Mouse (Mus musculus) heart, embryonic 12.5 days (tissue): ENCODE measurements around the gene Tmem203. TPM values are rescaled to one million over a fixed set of nuclear protein-coding genes. Genes with fewer than 3 reads are reported as not detected.
A peak's percentile ranks its signal among the peaks of the same experiment; 100 is the strongest.

Source experiments
- ATAC-seq: fragments of 200-750 bp; cut with Nextera tagmentation; 2 replicates; pipeline ENCODE4 v1.8.0; 2017; ENCODE audit warnings: moderate TSS enrichment, moderate library complexity; ENCODE audit not compliant: insufficient number of reproducible peaks, low FRiP score
- H3K27ac ChIP-seq: fragments of 300-500 bp; sonication (generic); 2 replicates; pipeline ENCODE4 v1.5.1; 2016; ENCODE audit warnings: mild to moderate bottlenecking, moderate library complexity; ENCODE audit not compliant: poor library complexity, severe bottlenecking
- H3K27me3 ChIP-seq: fragments of 300-500 bp; sonication (generic); replicated peaks from 2 replicates; pipeline ENCODE4 v1.6.1; 2016; ENCODE audit warnings: mild to moderate bottlenecking, moderate library complexity
- H3K36me3 ChIP-seq: fragments of 300-500 bp; sonication (generic); 2 replicates; pipeline ENCODE4 v1.6.1; 2016; ENCODE audit warnings: mild to moderate bottlenecking, moderate library complexity
- H3K4me1 ChIP-seq: fragments of 300-500 bp; sonication (generic); replicated peaks from 2 replicates; pipeline ENCODE4 v1.6.1; 2016; ENCODE audit warnings: mild to moderate bottlenecking
- H3K4me2 ChIP-seq: fragments of 300-500 bp; sonication (generic); 2 replicates; pipeline ENCODE4 v1.6.1; 2016; ENCODE audit warnings: mild to moderate bottlenecking, moderate library complexity
- H3K4me3 ChIP-seq: fragments of 300-500 bp; sonication (generic); 2 replicates; pipeline ENCODE4 v1.5.1; 2016; ENCODE audit warnings: mild to moderate bottlenecking
- H3K9ac ChIP-seq: fragments of 300-500 bp; sonication (generic); 2 replicates; pipeline ENCODE4 v1.6.1; 2016; ENCODE audit warnings: mild to moderate bottlenecking, moderate library complexity
- H3K9me3 ChIP-seq: fragments of 300-500 bp; sonication (generic); replicated peaks from 2 replicates; pipeline ENCODE4 v1.6.1; 2016; ENCODE audit warnings: mild to moderate bottlenecking, moderate library complexity
- WGBS: fragments of 180-500 bp; shearing (Covaris S2); methylation state at CpG from one replicate; pipeline ENCODE4 v1.1.7; 2016; 5-methylcytosine and 5-hydroxymethylcytosine counted together
- polyA plus RNA-seq: library from polyadenylated mRNA; unstranded; fragments of >200 nt; fragmentation: Nextera tagmentation; extraction: Ambion mirVana; gene quantifications from 2 replicates; pipeline ENCODE4 v1.2.1, GENCODE M21; 2016

Tmem203 gene
- polyA plus RNA-seq, 1 experiment from 2014 or later, result 18.3 TPM

GRCm38 (mm10) chr2:25286314-25286713, 31.1 kb downstream of the Tmem203 start:
- Histone ChIP-seq H3K4me2 (no peak overlapping the region), H3K27me3 (peaks cover 49% of the 10 kb centered on the region), H3K4me3 (no peak overlapping the region), H3K4me1 (peaks cover 32% of the 10 kb centered on the region), H3K36me3 (peaks cover 48% of the 10 kb centered on the region), H3K9ac (no peak overlapping the region), H3K9me3 (no peaks in the 10 kb centered on the region), H3K27ac (no peak overlapping the region)
- ATAC-seq, result no peak
- 58% methylated on average over 1 of the region's 1 CpGs for WGBS

- no peak for ATAC-seq
- Histone ChIP-seq H3K9ac (no peak overlapping the region), H3K27ac (no peak overlapping the region), H3K4me2 (no peak overlapping the region), H3K4me3 (no peak overlapping the region), H3K9me3 (no peaks in the 10 kb centered on the region), H3K36me3 (peaks cover 43% of the 10 kb centered on the region), H3K27me3 (peaks cover 56% of the 10 kb centered on the region), H3K4me1 (peaks cover 39% of the 10 kb centered on the region)
- WGBS, result 45% methylated on average over 7 of the region's 7 CpGs
Observed at GRCm38 (mm10) chr2:25286837-25287636, 31.8 kb downstream of the Tmem203 start.

GRCm38 (mm10) chr2:25287927-25288649, 32.8 kb downstream of the Tmem203 start, which contains the start of gene Tmem210:
Gene Tmem210 (plus strand): TSS chr2:25288145.
- H3K4me2 ChIP-seq, result no peak within 1 kb of the TSS
- H3K27ac ChIP-seq, result no peak within 1 kb of the TSS
- peaks cover 33% of the 10 kb centered on the region for H3K36me3 ChIP-seq
- no peak for ATAC-seq
- peaks cover 67% of the 10 kb centered on the region for H3K27me3 ChIP-seq
- WGBS, result 85% methylated on average over 6 of the region's 6 CpGs
- no peak within 1 kb of the TSS for H3K9ac ChIP-seq
- H3K9me3 ChIP-seq, result no peaks in the 10 kb centered on the region
- H3K4me3 ChIP-seq, result no peak within 1 kb of the TSS
- peaks cover 45% of the 10 kb centered on the region for H3K4me1 ChIP-seq

GRCm38 (mm10) chr2:25288734-25289345, 33.6 kb downstream of the Tmem203 start:
- Histone ChIP-seq H3K4me2 (no peak overlapping the region), H3K27me3 (peaks cover 74% of the 10 kb centered on the region), H3K4me3 (no peak overlapping the region), H3K9me3 (no peaks in the 10 kb centered on the region), H3K27ac (no peak overlapping the region), H3K9ac (no peak overlapping the region), H3K36me3 (peaks cover 26% of the 10 kb centered on the region), H3K4me1 (peaks cover 45% of the 10 kb centered on the region)
- WGBS, result 79% methylated on average over 7 of the region's 7 CpGs
- no peak for ATAC-seq

- peaks cover 17% of the 10 kb centered on the region for H3K36me3 ChIP-seq
- no peaks in the 10 kb centered on the region for H3K9me3 ChIP-seq
- peaks cover 45% of the 10 kb centered on the region for H3K4me1 ChIP-seq
- H3K27me3 ChIP-seq, result peaks cover 83% of the 10 kb centered on the region
- ATAC-seq, result no peak
- H3K9ac ChIP-seq, result no peak within 1 kb of the TSS; the same call in 1 of the 2 replicates
- peak within 1 kb of the TSS; percentile 52 for H3K4me2 ChIP-seq
- H3K4me3 ChIP-seq, result peak within 1 kb of the TSS; percentile 22
- H3K27ac ChIP-seq, result no peak within 1 kb of the TSS
- 16% methylated on average over 11 of the region's 11 CpGs for WGBS
Observed at GRCm38 (mm10) chr2:25289651-25290050, 34.4 kb downstream of the Tmem203 start, which contains the start of gene Lrrc26. Gene Lrrc26 (plus strand): TSS chr2:25289915.

GRCm38 (mm10) chr2:25290101-25290815, 35.0 kb downstream of the Tmem203 start:
- ATAC-seq, result no peak
- Histone ChIP-seq H3K4me3 (peak overlapping the region; percentile 22), H3K9me3 (no peaks in the 10 kb centered on the region), H3K9ac (no peak overlapping the region), H3K27ac (no peak overlapping the region), H3K4me1 (peaks cover 45% of the 10 kb centered on the region), H3K27me3 (peaks cover 89% of the 10 kb centered on the region), H3K4me2 (peak overlapping the region; percentile 52), H3K36me3 (peaks cover 11% of the 10 kb centered on the region)
- 2% methylated on average over 54 of the region's 54 CpGs for WGBS

GRCm38 (mm10) chr2:25290816-25291130, 35.5 kb downstream of the Tmem203 start:
- H3K9me3 ChIP-seq, result no peaks in the 10 kb centered on the region
- peak overlapping the region; percentile 52 for H3K4me2 ChIP-seq
- 1% methylated on average over 18 of the region's 18 CpGs for WGBS
- H3K27ac ChIP-seq, result no peak overlapping the region
- peak overlapping the region; percentile 22 for H3K4me3 ChIP-seq
- ATAC-seq, result no peak
- H3K36me3 ChIP-seq, result peaks cover 6% of the 10 kb centered on the region
- H3K27me3 ChIP-seq, result peaks cover 94% of the 10 kb centered on the region
- H3K9ac ChIP-seq, result no peak overlapping the region; the same call in 1 of the 2 replicates
- H3K4me1 ChIP-seq, result peaks cover 45% of the 10 kb centered on the region

- Histone ChIP-seq H3K27ac (no peak overlapping the region), H3K4me2 (peak overlapping the region; percentile 64), H3K36me3 (no peaks in the 10 kb centered on the region), H3K27me3 (peaks cover 98% of the 10 kb centered on the region), H3K9ac (0 out of 2 replicates have a peak overlapping the region, but pooled peaks have one; percentile 52), H3K9me3 (no peaks in the 10 kb centered on the region), H3K4me3 (peak overlapping the region; percentile 41), H3K4me1 (peaks cover 42% of the 10 kb centered on the region)
- WGBS, result 6% methylated on average over 32 of the region's 32 CpGs
- no peak for ATAC-seq
Observed at GRCm38 (mm10) chr2:25291184-25292053, 36.2 kb downstream of the Tmem203 start.

GRCm38 (mm10) chr2:25292054-25292544, 36.9 kb downstream of the Tmem203 start:
- peak overlapping the region; percentile 64 for H3K4me2 ChIP-seq
- no peak overlapping the region for H3K27ac ChIP-seq
- no peaks in the 10 kb centered on the region for H3K36me3 ChIP-seq
- H3K4me3 ChIP-seq, result peak overlapping the region; percentile 41
- peaks cover 99% of the 10 kb centered on the region for H3K27me3 ChIP-seq
- H3K9ac ChIP-seq, result peak overlapping the region; percentile 52; the same call in 1 of the 2 replicates
- ATAC-seq, result no peak
- peaks cover 35% of the 10 kb centered on the region for H3K4me1 ChIP-seq
- no peaks in the 10 kb centered on the region for H3K9me3 ChIP-seq
- 6% methylated on average over 43 of the region's 43 CpGs for WGBS

- H3K9ac ChIP-seq, result no peak overlapping the region
- ATAC-seq, result no peak
- H3K9me3 ChIP-seq, result no peaks in the 10 kb centered on the region
- no peaks in the 10 kb centered on the region for H3K36me3 ChIP-seq
- H3K4me1 ChIP-seq, result peaks cover 32% of the 10 kb centered on the region
- H3K27me3 ChIP-seq, result peaks cover 100% of the 10 kb centered on the region
- H3K27ac ChIP-seq, result no peak overlapping the region
- peak overlapping the region; percentile 64 for H3K4me2 ChIP-seq
- WGBS, result 0% methylated on average over 1 of the region's 1 CpGs
- no peak overlapping the region for H3K4me3 ChIP-seq
Observed at GRCm38 (mm10) chr2:25292856-25293255, 37.6 kb downstream of the Tmem203 start.
